Mouse (Mus musculus) stomach, postnatal 0 days (tissue): ENCODE results near the gene Ube2e2.

Experiments
- CTCF ChIP-seq: IDR thresholded peaks from 2 replicates; pipeline ENCODE4 v1.5.1; 2016; ENCODE audit warnings: antibody characterized with exemption, low read depth, mild to moderate bottlenecking, moderate library complexity
- EP300 ChIP-seq: optimal IDR thresholded peaks from 2 replicates; pipeline ENCODE3; 2016; ENCODE audit warnings: antibody characterized with exemption

- TF ChIP-seq CTCF (no peak), EP300 (no peak)
These were observed 139.5 kb downstream of the Ube2e2 start for GRCm38 (mm10) chr14:18754595-18754994.
